Mouse (Mus musculus) heart, postnatal 0 days (tissue): ENCODE data around the gene Sh3rf1. TPM values are rescaled to one million over a fixed set of nuclear protein-coding genes. Genes with fewer than 3 reads are reported as not detected.
"Not testable (repeated sequence)": the region's sequence is repeated elsewhere in the genome, so short reads cannot be mapped to it uniquely, and the experiment has no call there.

Source experiments
- ATAC-seq: fragments of 200-750 bp; cut with Nextera tagmentation; 2 replicates; pipeline ENCODE4 v1.8.0; 2017; ENCODE audit warnings: low read depth, moderate number of reproducible peaks, moderate library complexity; ENCODE audit not compliant: insufficient read depth
- DNase-seq: peaks from one replicate; pipeline ENCODE4 v3.0.0-alpha.2; 2016; ENCODE audit warnings: low spot score
- H3K27ac ChIP-seq: fragments of 300-500 bp; sonication (generic); 2 replicates; pipeline ENCODE4 v1.5.1; 2014; ENCODE audit warnings: low read depth, mild to moderate bottlenecking
- H3K27me3 ChIP-seq: fragments of 300-500 bp; sonication (generic); 2 replicates; pipeline ENCODE4 v1.6.1; 2014; ENCODE audit warnings: low read length, mixed read lengths; ENCODE audit not compliant: control insufficient read depth, insufficient read depth
- H3K36me3 ChIP-seq: fragments of 300-500 bp; sonication (generic); replicated peaks from 2 replicates; pipeline ENCODE4 v1.6.1; 2014; ENCODE audit warnings: low read length, mixed read lengths; ENCODE audit not compliant: control insufficient read depth, insufficient read depth
- H3K4me1 ChIP-seq: fragments of 300-500 bp; sonication (generic); 2 replicates; pipeline ENCODE4 v1.6.1; 2014; ENCODE audit warnings: antibody characterized with exemption; ENCODE audit not compliant: control insufficient read depth, insufficient read depth
- H3K4me2 ChIP-seq: fragments of 300-500 bp; sonication (generic); 2 replicates; pipeline ENCODE4 v1.6.1; 2014; ENCODE audit warnings: low read depth, mild to moderate bottlenecking, low read length, moderate library complexity
- H3K4me3 ChIP-seq: fragments of 300-500 bp; sonication (generic); 2 replicates; pipeline ENCODE4 v1.5.1; 2014; ENCODE audit warnings: low read depth, low read length
- H3K9ac ChIP-seq: fragments of 300-500 bp; sonication (generic); replicated peaks from 2 replicates; pipeline ENCODE4 v1.6.1; 2014; ENCODE audit warnings: low read depth, low read length, mixed read lengths
- H3K9me3 ChIP-seq: fragments of 300-500 bp; sonication (generic); replicated peaks from 2 replicates; pipeline ENCODE4 v1.6.1; 2016; ENCODE audit warnings: low read length; ENCODE audit not compliant: control insufficient read depth
- CTCF ChIP-seq: IDR thresholded peaks from 2 replicates; pipeline ENCODE4 v1.5.1; 2016; ENCODE audit warnings: antibody characterized with exemption, control low read depth, low read depth
- EP300 ChIP-seq: IDR thresholded peaks from 2 replicates; pipeline ENCODE4 v1.6.1; 2016; ENCODE audit warnings: antibody characterized with exemption, low read depth
- WGBS: fragments of 180-500 bp; shearing (Covaris S2); extraction: QIAGEN DNeasy Blood & Tissue Kit; methylation state at CpG from one replicate; pipeline ENCODE4 v1.1.7; 2014; 5-methylcytosine and 5-hydroxymethylcytosine counted together
- polyA plus RNA-seq: library from polyadenylated mRNA; unstranded; fragments of >200 nt; fragmentation: Nextera tagmentation; extraction: Ambion mirVana; gene quantifications from 2 replicates; pipeline ENCODE4 v1.2.1, GENCODE M21; 2015
- total RNA-seq: library from RNA; depleted of rRNA; stranded (reverse); fragments of >200 nt; gene quantifications from 2 replicates; pipeline ENCODE4 v1.2.3, GENCODE M21; 2014; ENCODE audit warnings: low replicate concordance

The Sh3rf1 gene
- total and polyA plus RNA-seq, 2 experiments from 2014 or later: 2.4 to 8.9 TPM

DNA sequence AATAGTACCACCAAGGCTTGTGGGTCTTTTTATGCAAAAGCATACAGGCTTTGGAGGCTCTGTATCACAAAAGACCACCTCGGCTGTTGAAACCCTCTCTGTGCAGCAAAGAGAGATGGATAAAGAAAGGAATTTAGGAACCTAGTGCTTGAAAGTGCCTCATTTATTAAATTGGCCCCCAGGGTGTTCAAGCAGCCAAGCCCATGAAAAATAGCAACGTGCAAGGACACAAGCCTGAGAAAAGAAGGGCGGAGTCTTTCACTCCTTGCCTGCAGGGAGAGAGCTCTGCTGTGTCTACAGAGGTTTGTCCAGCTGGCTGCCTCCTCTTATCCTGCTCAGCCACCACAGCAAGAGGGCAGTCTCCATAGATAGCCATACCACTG is 180.5 kb downstream of the Sh3rf1 start:
- H3K4me2 ChIP-seq: no peak overlapping the region
- H3K9ac ChIP-seq: no peak overlapping the region
- H3K27ac ChIP-seq: no peak overlapping the region
- DNase-seq (no peak), ATAC-seq (no peak)
- H3K9me3 ChIP-seq: peaks cover 3% of the 10 kb centered on the region; the same call in 1 of the 2 replicates
- no peak for TF ChIP-seq EP300
- TF ChIP-seq CTCF: no peak
- no peaks in the 10 kb centered on the region for H3K27me3 ChIP-seq
- H3K36me3 ChIP-seq: no peaks in the 10 kb centered on the region
- 64% methylated on average over 3 of the region's 3 CpGs for WGBS
- no peak overlapping the region for H3K4me3 ChIP-seq
- 0 out of 2 replicates have a peak, but pooled peaks cover 3% of the 10 kb centered on the region for H3K4me1 ChIP-seq

DNA sequence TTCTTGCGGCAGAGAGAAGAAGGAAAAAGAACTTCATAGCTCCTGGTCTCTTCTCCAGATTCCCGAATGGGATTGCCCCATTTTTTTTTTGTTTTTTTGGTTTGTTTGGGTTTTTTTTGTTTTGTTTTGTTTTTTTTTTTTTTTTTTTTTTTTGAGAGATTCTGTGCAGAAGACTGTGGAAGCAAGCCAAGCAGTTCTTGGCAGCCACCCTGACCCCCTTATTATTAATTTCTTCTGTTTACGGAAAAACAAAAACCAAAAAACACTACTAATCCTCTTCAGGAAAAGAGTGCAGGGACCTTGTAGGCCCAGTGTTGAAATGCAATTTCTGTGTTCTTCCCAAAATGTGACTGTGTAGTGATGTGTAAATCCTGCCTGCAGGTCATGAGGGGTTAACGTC is 185.4 kb downstream of the Sh3rf1 start:
- Histone ChIP-seq H3K4me3 (no peak overlapping the region), H3K27me3 (no peaks in the 10 kb centered on the region), H3K27ac (no peak overlapping the region), H3K4me1 (0 out of 2 replicates have a peak, but pooled peaks cover 3% of the 10 kb centered on the region), H3K9me3 (peaks cover 3% of the 10 kb centered on the region; the same call in 1 of the 2 replicates), H3K36me3 (no peaks in the 10 kb centered on the region), H3K9ac (no peak overlapping the region), H3K4me2 (no peak overlapping the region)
- WGBS: 87% methylated on average over 4 of the region's 4 CpGs
- ATAC-seq (no peak), DNase-seq (no peak)
- TF ChIP-seq EP300 (no peak), CTCF (no peak)

DNA sequence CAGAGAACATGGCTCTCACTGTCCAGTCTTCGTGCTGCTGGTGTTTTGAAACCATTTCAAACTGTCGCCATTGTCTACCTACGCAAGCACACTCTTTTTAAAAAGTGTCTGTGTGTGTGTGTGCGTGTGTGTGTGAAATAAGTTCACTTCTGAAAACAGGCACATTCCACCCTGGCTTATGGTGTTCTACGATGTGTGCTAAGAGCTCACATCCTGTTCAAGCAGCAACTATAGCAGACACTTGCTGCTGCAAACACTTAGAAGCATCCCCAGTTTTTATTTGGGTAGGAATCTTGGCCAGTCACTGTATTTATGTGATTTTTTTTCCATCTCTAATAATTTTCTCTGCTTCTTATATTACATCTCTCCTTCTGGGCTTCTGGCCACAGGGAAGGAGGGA is 186.0 kb downstream of the Sh3rf1 start:
- H3K4me3 ChIP-seq, H3K36me3 ChIP-seq, H3K4me2 ChIP-seq, H3K4me1 ChIP-seq, H3K9me3 ChIP-seq, ATAC-seq, H3K9ac ChIP-seq, H3K27me3 ChIP-seq, DNase-seq, H3K27ac ChIP-seq: not testable (repeated sequence)
- 74% methylated on average over 5 of the region's 5 CpGs for WGBS

DNA sequence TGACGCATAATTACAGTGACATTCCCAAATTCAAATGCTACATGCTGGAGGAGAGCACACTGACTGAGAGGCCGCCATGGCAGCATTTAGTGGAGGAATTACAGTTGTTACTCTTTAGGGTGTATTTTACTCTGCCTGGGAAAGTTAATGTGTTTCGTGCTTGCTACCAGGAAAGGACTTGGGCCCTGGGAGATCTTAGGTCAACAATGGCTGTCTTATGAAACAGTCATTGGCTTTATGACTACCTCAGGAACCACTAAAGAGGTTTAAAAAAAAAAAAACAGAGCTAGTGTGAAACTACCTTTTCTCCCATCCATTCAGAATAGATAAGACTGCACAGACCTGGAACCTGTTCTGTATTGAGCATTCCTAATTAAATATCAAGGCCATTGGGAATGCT is 195.8 kb downstream of the Sh3rf1 start:
- Histone ChIP-seq H3K36me3 (no peaks in the 10 kb centered on the region), H3K27me3 (no peaks in the 10 kb centered on the region), H3K4me1 (no peaks in the 10 kb centered on the region), H3K27ac (no peak overlapping the region), H3K4me3 (no peak overlapping the region), H3K9ac (no peak overlapping the region), H3K4me2 (no peak overlapping the region), H3K9me3 (no peaks in the 10 kb centered on the region)
- DNase-seq: no peak
- no peak for ATAC-seq
- TF ChIP-seq CTCF: no peak
- no peak for TF ChIP-seq EP300
- WGBS: 89% methylated on average over 3 of the region's 3 CpGs

DNA sequence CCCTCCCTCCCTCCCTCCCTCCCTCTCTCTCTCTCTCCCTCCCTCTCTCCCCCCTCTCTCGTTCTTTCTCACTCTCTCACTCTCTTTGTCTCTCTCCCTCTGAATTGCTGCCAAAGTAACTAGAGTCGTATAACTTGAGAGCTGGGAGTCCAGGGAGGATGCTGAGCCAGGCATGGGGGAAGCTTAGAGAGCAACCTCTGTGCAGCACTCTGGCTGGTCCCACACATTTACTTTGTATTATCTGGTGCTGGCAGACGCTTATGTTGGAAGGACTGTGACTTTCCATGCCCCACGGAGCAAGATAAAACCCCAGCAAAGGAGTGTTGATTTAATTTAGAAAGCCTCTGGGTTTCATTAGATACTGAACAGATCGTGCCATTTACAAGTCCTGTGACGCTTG is 196.5 kb downstream of the Sh3rf1 start:
- Histone ChIP-seq H3K4me1 (no peaks in the 10 kb centered on the region), H3K4me2 (no peak overlapping the region), H3K27ac (no peak overlapping the region), H3K27me3 (no peaks in the 10 kb centered on the region), H3K4me3 (no peak overlapping the region), H3K9me3 (no peaks in the 10 kb centered on the region), H3K36me3 (no peaks in the 10 kb centered on the region), H3K9ac (no peak overlapping the region)
- DNase-seq: peak; percentile 35
- 11% methylated on average over 6 of the region's 6 CpGs for WGBS
- no peak for ATAC-seq
- TF ChIP-seq EP300: no peak
- no peak for TF ChIP-seq CTCF

DNA sequence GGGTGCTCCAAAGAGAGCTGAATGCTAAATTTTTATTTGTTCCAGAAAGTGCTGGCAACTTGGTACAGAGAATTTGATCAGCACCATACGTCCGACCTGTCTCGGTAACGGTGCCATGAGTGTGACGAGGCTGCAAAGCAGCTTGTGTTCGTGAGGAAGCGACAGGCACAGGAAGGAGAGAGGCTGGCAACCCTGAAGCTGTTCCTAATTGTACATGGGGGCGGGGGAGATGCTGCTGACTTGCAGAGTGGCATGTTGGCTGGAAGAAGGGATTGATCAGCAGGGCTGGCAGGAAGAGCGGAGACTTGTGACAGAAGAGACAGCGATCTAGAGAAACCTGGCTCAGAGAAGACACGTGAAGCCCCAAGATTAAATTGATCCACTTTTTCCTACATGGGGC is 197.9 kb downstream of the Sh3rf1 start:
- Histone ChIP-seq H3K9me3 (no peaks in the 10 kb centered on the region), H3K27ac (no peak overlapping the region), H3K4me1 (no peaks in the 10 kb centered on the region), H3K36me3 (no peaks in the 10 kb centered on the region), H3K9ac (no peak overlapping the region), H3K4me2 (no peak overlapping the region), H3K4me3 (no peak overlapping the region), H3K27me3 (no peaks in the 10 kb centered on the region)
- DNase-seq (no peak), ATAC-seq (no peak)
- 85% methylated on average over 11 of the region's 11 CpGs for WGBS
- TF ChIP-seq EP300: no peak
- TF ChIP-seq CTCF: no peak
